Mouse (Mus musculus) urinary bladder, postnatal 4 days (tissue): Measurements from ENCODE around the gene Rbp3.

Source experiments
- DNase-seq, 2 experiments: peaks; one replicate each; pipeline ENCODE4 v3.0.0; 2021 to 2022; ENCODE audit warnings: low spot score in 2 of 2

The Rbp3 gene

GRCm38 (mm10) chr14:33974752-33975151 lies 20.9 kb downstream of the Rbp3 start:
- DNase-seq, result no peak

DNA sequence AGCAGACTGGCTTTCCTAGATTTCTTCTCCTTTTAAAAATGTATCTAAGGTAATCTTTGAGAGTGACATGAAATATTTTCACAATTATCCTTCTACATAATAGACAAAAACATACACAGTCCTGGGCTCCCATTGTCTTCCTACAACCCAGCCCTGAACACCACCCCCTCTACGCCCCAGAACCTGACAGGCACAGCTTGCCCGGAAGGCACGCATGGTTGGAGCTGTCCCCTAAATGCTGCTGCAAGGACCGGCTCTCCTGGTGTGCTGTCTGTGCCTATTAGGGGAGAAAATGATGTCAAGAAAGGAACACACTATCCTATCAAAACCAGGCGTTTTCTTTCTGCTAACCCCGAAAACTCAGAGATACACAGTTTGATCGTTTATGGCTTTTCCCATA lies 23.9 kb downstream of the Rbp3 start:
- no peak for DNase-seq

GRCm38 (mm10) chr14:33978604-33979059 lies 24.8 kb downstream of the Rbp3 start, which contains the start of gene Zfp488:
Zfp488 (minus strand) TSS chr14:33978764.
- no peak for DNase-seq

GRCm38 (mm10) chr14:33989201-33989600 lies 35.4 kb downstream of the Rbp3 start:
- DNase-seq, result peak in 1 of 2 experiments; percentile 30

DNA sequence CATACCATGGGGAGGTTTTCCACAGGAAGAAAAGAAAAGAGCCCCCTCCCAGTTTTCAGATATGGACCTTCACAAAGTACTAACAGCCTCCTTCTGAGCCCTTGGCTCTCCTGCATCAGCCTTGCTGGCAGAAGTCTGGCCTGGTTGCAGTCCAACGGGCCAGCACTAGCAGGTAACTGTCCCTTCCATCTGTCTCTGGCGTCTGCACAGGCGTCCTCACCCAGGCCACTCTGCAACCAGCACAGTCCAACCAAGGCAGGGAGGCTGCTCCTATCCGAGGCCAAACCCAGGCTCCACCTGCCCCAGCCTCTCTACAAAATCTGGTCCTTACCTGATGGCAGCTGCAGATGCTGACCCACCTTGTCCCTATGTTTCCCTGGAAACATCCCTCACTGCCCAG lies 38.2 kb downstream of the Rbp3 start:
- peak in 1 of 2 experiments; percentile 47 for DNase-seq

DNA sequence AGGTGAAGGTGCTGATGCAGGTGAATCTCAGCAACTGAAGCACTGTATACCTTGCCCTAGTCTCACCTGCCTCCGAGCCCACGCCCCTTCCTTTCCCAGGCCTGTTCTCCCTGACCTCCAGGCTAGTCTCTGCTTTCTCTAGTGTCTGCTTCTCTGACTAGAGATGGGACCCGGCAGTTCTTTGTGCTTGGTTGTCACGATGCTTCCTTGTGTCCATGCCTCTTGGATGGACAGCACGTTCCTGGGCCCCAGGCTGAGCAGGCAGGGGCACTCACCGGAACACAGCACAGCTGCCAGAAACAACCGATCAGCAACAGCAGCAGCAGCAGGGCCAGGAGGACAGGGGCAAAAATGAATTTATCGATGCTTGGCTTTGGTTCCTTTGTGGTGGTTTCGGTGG lies 39.2 kb downstream of the Rbp3 start:
- peak in 1 of 2 experiments; percentile 44 for DNase-seq

DNA sequence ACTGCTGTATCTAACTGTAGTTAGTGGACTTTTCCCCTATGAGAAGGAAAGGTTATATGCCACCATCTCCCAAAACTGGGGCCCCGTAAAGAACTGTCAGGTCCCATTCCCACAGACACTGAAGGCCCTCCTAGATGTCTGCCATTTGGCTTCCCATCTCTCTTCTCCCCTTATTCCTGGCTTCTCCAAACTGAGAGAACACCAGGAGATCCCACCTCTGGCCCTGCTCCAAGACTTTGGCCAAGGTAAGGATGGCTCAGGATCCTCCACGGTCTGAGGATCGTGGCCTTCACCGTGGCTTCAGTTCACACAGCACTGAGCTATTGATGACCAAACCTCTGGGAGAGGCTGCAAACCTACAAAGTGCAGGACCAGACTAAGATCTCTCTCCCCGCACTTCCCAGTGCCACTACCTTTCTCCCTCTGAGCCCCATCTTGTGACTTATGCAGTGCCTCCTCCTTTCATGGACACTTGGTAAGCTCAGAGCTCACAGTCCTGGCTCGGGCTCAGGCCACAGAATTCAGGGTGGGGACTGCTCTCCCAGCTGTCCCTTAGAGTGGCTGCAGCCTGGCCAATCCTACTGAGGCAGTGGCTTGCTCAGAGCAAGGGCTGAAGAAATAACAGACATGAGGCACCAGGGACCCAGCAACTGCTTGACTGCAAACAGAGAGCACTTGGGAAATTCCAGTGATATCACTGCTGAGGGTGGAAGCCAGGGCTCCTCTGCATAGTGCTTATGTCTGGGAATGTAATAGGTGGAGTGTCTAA lies 39.9 kb downstream of the Rbp3 start:
- DNase-seq, result peak in 1 of 2 experiments; percentile 55

DNA sequence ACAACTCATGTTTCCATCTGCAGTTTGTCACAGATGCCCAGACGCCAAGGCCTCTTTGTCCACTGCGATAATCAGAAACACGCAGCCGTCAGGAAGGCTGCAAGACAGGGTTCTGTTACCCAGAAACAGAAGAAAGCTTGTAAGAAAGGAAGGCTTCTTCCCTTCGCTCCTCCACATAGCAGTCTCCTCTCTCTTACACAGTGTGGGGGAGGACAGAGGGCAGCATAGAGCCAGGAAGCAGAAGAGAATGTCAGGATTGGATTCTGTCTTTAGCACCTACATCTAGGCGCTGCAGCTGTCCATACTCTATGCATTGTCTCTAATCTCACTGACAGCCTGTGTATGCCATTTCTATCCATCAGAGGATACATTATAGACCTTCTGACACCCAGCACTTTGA lies 43.6 kb downstream of the Rbp3 start:
- DNase-seq, result no peak

DNA sequence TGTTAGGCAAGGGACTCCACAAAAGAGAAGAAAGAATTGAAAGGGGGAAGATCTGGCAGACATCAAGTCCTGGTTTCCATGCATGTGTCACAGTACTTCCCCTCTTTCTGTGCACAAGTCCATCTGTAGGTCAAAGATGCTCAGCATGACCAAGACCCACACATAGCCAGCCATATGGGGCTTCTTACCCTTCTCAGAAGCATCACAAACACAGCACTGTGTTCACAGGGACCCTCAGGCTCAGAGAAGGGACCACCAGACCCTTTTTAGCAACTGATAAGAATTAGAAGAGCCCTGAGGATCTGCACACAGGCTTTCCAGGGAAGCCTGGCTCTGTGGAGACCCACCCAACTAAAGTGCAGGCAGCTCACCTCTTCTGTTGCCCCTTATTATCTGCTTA lies 46.3 kb downstream of the Rbp3 start:
- no peak for DNase-seq

GRCm38 (mm10) chr14:34001445-34001844 lies 47.6 kb downstream of the Rbp3 start:
- DNase-seq, result peak in 1 of 2 experiments; percentile 42

GRCm38 (mm10) chr14:34002358-34002757 lies 48.6 kb downstream of the Rbp3 start:
- peak in 1 of 2 experiments; percentile 52 for DNase-seq
